Mouse (Mus musculus) embryo, embryonic 11 days (tissue): ENCODE data around the gene Spr.
"Not testable (repeated sequence)": the region's sequence is repeated elsewhere in the genome, so short reads cannot be mapped to it uniquely, and the experiment has no call there.

Experiments used
- DNase-seq: peaks from one replicate; pipeline ENCODE4 v3.0.0-alpha.2; 2015

The Spr gene

GRCm38 (mm10) chr6:85137217-85138035 is at the start of gene Spr:
Gene Spr (minus strand): TSS chr6:85137766.
- DNase-seq: peak; percentile 95

- DNase-seq: no peak
Measured at GRCm38 (mm10) chr6:85186744-85187059, 49.1 kb upstream of the Spr start.

DNA sequence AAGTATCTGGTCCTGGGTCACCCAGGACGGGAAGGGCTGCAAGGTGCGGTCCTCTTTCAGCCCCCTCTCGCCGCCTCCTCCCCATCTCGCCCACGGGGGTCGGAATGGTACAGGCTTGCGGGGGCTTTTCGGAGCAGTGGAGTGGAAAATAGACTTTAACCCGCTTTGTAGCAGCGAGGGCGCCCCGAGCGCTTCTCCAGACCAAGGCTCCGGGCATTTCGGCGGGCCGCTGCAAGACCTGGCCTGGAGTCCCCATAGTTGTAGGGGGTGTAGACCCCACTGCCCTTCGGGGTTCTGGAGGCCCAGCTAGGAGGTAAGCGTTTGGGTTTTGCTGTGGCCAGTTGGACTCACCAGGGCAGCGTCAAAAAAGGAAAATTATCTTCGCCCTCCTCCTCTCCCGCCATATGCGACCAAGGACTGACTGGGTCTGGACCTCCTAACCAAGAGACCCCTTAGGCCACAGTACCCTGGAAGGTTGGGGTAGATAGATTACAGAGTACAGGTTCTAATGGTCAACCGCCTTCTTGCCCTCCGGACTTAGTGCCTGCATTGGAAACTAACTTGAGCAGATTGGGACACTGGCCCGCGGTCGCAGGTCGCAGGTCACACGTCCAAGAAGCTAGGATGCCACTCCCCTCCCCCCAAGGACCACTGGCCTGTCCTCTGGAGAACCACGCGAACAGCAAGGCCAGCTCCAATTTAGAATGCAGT is 48.6 kb upstream of the Spr start:
- DNase-seq: peak; percentile 57

GRCm38 (mm10) chr6:85183951-85184350 is 46.4 kb upstream of the Spr start:
- no peak for DNase-seq

DNA sequence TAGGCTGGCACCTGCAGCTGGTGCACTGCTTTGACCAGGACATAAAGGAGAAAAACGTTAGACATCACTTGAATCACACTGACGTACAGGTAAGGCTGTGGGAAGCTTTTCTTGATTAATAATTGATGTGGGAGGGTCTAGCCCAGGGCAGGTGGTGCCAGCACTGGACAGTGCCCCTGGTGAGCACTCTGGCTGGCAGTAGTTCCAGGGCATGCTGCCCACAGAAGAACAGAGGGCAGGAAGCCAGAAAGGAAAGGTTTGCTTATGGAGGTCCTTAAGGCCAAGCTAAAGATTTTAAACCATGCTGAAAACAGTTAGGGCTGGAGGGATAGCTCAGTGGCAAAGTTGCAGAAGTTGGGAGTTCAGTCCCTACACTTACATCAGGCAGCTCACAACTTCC is 42.5 kb upstream of the Spr start:
- DNase-seq: no peak

GRCm38 (mm10) chr6:85179569-85179968 is 42.0 kb upstream of the Spr start:
- no peak for DNase-seq

DNA sequence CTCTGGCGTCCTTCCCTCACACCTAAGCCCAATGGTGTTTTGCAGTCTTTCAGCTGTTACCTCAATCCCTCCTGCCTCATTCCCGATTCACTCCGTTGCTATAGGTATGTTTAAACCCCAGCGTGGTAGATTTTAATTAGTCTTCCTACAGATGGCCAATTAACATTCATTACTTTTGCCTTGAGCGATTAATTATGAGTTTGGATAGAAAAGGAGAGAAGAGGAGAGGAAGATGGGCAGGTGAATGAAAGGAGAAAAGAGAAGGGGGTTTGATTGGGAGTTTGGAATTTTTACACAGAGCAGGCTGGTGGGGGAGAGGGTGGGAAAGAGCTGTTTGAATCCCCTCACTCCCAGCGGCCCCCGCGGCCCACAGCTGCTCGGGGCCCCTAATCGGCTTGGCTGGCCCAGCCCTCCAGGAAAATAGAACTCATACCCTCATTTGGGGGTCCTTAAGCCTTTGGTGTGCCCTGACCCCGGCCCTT is 27.9 kb upstream of the Spr start:
- DNase-seq: peak; percentile 35

DNA sequence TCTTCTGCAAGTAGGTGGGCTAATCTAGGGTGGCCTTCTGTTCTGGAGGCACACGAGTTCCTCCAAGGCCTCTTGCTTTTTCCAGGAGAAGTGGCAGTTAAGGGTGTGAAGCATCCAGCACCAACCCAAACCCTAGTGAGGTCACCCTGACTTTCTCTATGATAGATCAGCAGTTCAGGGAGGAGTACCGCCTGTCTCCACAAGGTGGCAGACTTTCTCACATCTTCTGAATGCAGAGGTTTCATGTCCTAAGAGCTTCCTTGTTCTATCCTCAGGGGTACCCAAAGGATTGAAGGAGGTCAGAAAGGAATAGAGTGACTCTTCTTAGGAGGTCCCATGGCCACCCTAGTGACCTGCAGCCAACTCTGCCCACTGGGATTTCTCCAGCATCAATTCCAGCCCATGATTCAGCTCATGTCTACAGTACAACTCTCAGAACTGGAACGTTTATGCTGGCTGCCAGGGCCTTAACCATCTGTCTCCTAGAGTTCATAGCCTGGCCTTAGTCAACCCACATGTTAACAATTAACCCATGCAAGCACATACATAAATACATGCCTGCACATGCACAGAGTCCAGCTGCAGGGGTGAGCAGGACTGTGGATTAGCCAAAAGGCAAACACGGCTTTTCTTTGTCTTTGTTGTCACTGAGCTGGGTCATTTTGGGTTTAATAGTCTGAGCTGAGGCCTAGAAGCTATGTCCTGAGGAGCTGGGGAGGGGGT is 22.8 kb upstream of the Spr start:
- DNase-seq: peak; percentile 83

DNA sequence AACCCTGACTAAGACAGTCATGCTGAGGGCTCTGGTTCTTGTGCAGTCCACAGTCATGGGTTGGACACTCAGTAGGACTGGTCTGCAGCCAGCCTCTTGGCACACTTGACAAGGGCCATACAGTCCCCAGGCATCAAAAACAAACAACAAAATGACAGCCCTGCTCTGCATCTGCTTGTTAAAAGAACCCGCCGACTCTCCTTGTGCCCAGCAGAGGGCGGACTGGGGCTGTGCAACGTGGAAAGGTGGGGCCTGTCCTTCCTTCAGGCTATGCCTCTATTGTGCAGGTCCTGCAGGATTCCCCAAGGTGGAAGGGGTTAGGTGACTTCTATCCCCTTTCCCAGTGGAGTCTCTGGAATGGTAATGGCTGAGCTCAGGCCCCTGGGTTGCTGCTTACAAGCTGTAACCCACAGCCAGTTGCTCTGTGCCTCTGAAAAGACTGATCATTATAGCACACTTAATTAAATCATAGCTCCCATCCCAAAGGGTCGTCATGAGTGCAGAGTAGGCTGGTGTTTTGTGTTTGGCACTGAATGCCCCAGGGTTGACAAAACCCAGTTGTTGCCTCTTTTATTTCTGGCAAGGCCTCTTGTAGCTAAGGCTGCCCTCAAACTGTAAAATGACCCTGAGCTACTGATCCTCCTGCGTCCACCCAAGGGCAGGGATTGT is 21.7 kb upstream of the Spr start:
- DNase-seq: peak; percentile 73

GRCm38 (mm10) chr6:85158040-85158804 is 20.7 kb upstream of the Spr start:
- not testable (repeated sequence) for DNase-seq

DNA sequence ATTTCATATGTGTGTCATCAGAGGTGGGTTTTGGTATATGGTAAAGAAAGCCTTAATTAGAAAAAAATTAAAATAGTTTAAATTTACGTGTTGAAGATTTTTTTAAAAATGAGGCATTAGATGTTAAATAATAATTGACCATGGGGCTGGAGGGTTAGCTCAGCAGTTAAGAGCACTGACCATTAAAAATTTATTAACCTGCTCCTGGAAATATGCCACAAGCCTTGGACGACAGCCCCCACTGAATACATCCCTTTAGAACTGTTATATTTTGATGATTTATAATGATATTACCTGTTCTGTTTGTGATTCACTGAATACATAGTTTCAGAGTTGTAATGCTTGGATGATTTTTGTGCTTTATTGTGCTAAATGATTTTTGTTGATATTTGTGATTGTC is 19.0 kb upstream of the Spr start:
- not testable (repeated sequence) for DNase-seq

GRCm38 (mm10) chr6:85154861-85155528 is 17.4 kb upstream of the Spr start:
- peak; percentile 83 for DNase-seq

DNA sequence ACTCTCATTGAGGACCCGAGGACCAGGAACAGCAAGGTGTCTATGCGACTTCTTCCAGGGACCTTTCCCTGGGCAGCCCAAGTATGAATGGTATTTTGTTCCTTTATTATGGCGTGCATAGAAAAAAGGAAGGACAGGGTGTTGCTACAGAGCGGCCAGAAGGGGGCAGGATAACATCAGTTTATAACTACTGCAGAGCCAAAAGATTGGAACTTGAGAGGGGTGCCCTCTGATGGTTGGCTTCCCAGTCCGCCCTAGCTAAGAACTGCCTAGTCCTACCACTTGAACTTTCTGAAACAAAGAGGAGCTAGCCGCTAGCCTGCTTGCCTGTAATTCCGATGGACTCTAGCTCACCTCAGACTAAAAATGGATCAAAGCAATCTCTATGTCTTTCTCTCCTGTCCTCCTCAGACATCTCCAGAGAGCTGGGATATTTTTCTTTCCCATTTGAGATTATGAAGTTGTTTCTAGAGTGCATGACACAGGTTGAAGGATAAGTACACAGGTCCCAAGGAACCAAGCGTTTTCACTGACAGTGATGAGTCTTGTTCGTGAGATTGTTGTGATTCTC is 16.5 kb upstream of the Spr start:
- DNase-seq: peak; percentile 92

DNA sequence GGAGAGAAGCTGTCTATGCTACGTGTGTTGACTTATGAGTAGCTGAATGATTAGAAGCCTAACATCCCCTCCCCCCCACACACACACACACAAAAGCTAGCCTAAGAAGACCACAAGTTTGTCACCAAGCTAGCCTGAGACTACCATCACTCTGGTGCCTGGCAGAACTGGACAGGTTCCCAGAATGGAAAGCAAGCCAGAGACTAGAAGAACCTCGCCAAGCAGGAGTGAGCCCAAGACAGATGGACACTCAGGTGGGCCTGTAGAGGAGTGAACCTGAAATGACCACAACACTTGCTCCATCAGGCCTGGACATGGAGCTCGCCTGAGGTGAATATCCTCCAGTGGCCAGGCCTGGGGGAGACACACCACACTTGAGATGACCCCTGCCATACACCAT is 12.8 kb upstream of the Spr start:
- no peak for DNase-seq

- DNase-seq: no peak
Measured at GRCm38 (mm10) chr6:85147636-85148035, 10.1 kb upstream of the Spr start.

GRCm38 (mm10) chr6:85144466-85144865 is 6.9 kb upstream of the Spr start:
- no peak for DNase-seq

- peak; percentile 68 for DNase-seq
Measured at GRCm38 (mm10) chr6:85141013-85141412, 3.4 kb upstream of the Spr start.

- DNase-seq: no peak
Measured at GRCm38 (mm10) chr6:85139534-85139933, 2.0 kb upstream of the Spr start.

DNA sequence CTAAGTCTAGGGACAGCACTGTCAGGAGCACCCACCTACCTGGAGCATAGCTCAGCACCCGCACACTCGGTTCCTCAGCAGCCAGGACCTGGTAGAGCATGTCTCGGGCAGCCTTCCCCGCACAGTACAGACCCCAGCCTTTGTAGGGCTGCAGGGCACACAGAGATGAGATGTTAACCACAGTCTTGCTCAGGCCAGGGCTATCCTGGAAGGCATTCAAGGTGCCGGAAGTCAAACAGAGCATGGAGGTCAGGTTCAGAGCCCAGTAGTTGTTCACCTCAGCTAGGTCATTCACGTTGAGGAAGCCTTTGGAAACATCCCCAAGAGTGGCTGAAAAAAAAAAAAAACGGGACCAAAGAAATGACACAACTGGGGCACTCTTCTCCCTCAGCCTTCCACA is 782 bp downstream of the Spr start:
- not testable (repeated sequence) for DNase-seq

DNA sequence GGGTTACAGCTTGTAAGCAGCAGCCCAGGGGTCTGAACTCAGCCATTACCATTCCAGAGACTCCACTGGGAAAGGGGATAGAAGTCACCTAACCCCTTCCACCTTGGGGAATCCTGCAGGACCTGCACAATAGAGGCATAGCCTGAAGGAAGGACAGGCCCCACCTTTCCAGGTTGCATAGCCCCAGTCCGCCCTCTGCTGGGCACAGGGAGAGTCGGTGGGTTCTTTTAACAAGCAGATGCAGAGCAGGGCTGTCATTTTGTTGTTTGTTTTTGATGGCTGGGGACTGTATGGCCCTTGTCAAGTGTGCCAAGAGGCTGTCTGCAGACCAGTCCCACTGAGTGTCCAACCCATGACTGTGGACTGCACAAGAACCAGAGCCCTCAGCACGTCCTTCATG is 4.8 kb downstream of the Spr start:
- DNase-seq: peak; percentile 41

DNA sequence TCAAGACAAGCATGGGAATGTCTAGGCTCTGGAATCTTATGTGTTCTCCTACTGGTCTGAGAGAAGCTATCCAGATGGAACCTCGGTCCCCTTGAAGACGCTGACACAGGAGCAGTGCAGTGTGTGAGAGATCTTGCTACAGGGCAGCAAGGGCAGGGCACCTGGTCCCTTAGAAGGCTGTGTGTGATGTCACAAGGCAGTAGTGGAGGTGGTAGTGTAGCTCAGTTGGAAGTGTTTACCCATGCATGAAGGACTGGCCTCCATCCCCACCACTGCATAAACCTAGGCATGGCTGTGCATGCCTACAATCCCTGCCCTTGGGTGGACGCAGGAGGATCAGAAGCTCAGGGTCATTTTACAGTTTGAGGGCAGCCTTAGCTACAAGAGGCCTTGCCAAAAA is 5.3 kb downstream of the Spr start:
- not testable (repeated sequence) for DNase-seq
